Mouse (Mus musculus) kidney, adult 2 months (tissue): ENCODE results near the gene Dolpp1.

Source experiments
- CTCF ChIP-seq: fragments of 200-500 bp; conservative IDR thresholded peaks from 2 replicates; pipeline ENCODE4 v1.5.1; 2011; ENCODE audit warnings: low read depth, mild to moderate bottlenecking, control low read depth, low read length, moderate library complexity, mixed read lengths; ENCODE audit not compliant: insufficient read depth, insufficient read length
- POLR2A ChIP-seq: fragments of 200-500 bp; IDR thresholded peaks from one replicate; pipeline ENCODE4 v1.6.1; 2011; ENCODE audit warnings: low read depth, low read length, control low read depth

GRCm38 (mm10) chr2:30360626-30361025 lies 31.4 kb upstream of the Dolpp1 start:
- TF ChIP-seq POLR2A (no peak), CTCF (no peak)
